Mouse (Mus musculus) megakaryocyte, embryonic 14.5 days (primary cell): ENCODE data around the gene Mydgf. TPM values are rescaled to one million over a fixed set of nuclear protein-coding genes. Genes with fewer than 3 reads are reported as not detected.
A peak's percentile ranks its signal among the peaks of the same experiment; 100 is the strongest.

Source experiments
- H3K27me3 ChIP-seq: replicated peaks from 2 replicates; pipeline ENCODE3; 2012; ENCODE audit warnings: inconsistent platforms
- H3K36me3 ChIP-seq: replicated peaks from 2 replicates; pipeline ENCODE3; 2012; ENCODE audit warnings: low read length, inconsistent platforms, mixed read lengths
- H3K4me1 ChIP-seq: 2 replicates; pipeline ENCODE4 v1.6.1; 2012; ENCODE audit warnings: inconsistent platforms
- H3K4me3 ChIP-seq: replicated peaks from 2 replicates; pipeline ENCODE3; 2012; ENCODE audit warnings: moderate library complexity, mild to moderate bottlenecking, inconsistent platforms
- H3K9me3 ChIP-seq: 2 replicates; pipeline ENCODE4 v1.6.1; 2012; ENCODE audit warnings: inconsistent platforms
- FLI1 ChIP-seq: IDR thresholded peaks from 2 replicates; pipeline ENCODE4 v1.6.1; 2012; ENCODE audit warnings: low read length, inconsistent platforms, mixed read lengths
- GATA1 ChIP-seq: IDR thresholded peaks from 3 replicates; pipeline ENCODE4 v1.6.1; 2012; ENCODE audit warnings: mixed read lengths, low read length, inconsistent platforms, borderline replicate concordance
- polyA plus RNA-seq: library from polyadenylated mRNA; stranded (reverse); fragments of >175 nt; gene quantifications from 2 replicates; pipeline ENCODE4 v1.2.3, GENCODE M21; 2012; ENCODE audit warnings: low replicate concordance; ENCODE audit not compliant: insufficient read depth

Gene Mydgf
- polyA plus RNA-seq, 1 experiment, result 39.8 TPM

DNA sequence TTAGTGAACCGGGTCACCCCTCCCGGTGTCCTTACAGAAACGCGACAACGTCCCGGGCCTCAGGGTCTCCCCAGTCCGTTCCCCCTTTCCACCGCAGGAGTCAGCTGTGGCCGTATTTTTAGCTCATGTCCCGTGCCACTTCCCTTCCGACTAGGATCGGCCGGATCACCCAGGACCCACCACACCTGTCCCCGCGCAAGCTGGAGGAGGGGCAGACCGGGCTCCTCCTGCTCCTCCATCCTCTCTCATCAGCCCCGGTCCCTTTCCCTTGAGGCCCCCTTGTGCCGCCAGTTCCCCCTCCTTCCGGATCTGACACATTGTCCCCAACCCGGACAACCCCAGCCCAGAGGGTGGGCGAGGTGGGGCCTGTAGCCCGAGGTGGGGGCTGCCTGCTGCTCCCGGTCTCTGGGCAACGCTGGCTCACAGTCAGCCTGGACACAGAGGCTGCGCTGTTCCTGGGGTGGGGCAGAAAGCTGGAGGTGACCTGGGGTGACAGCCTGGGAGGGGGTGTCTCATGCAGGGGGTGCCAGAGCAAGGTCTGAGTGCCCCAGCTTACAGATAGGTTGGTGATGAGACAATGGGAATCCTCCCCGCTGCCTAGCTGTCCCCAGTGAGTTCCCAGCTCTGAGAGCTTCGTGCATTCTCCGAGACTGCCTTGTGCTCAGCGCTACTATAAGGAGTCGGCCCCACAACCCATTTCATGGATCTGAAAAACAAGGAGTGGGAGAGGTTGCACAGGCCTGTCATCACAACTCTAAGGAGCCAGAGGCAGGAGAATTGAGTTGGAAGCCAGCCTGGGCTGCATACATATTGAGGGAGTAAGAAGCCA lies 34.7 kb downstream of the Mydgf start:
- H3K27me3 ChIP-seq, result peaks cover 73% of the 10 kb centered on the region
- no peaks in the 10 kb centered on the region for H3K36me3 ChIP-seq
- H3K9me3 ChIP-seq, result no peaks in the 10 kb centered on the region
- H3K4me3 ChIP-seq, result peak overlapping the region; percentile 69
- TF ChIP-seq FLI1 (no peak), GATA1 (no peak)
- peaks cover 70% of the 10 kb centered on the region for H3K4me1 ChIP-seq

DNA sequence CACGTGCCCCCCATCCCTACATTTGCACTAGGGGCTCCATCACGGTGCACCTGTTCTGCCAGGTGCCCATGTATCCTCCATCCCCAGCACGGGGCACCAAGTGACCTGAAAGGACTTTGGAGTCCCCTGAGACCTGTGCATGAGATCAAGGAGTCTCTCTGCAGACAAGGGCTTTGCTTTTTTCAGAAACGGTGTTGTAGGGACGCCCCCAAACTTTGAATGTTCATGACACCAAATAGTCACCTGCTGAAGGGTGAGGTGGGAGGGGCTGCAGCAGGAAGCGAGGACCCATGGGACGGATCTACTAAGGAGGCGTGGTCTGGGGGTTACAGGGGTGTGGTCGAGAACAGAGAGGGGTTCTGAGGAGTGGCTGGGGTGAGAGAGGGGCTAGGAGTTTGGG lies 35.4 kb downstream of the Mydgf start:
- H3K36me3 ChIP-seq, result no peaks in the 10 kb centered on the region
- H3K4me1 ChIP-seq, result peaks cover 70% of the 10 kb centered on the region
- no peaks in the 10 kb centered on the region for H3K9me3 ChIP-seq
- no peak overlapping the region for H3K4me3 ChIP-seq
- H3K27me3 ChIP-seq, result peaks cover 73% of the 10 kb centered on the region
- TF ChIP-seq GATA1 (no peak), FLI1 (no peak)

DNA sequence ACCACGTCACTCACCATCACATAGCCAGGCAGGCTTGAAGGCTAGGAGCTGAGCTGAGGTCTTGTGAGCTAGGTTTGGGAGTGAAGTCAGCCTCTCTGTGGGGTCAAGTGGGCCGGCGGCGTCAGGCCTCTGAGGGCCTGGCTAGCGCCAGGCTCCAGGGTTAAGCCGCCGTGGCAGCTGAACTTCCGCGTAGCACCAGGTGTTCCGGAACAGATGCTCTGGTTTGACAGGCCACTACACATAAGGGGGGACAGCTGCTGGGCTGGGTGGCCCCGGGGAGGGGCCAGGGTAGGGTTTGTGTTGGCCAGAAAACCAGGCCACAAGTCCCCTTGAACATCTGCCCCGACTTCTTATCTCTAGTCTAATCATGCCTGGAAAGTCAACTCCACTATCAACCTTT lies 36.3 kb downstream of the Mydgf start:
- Histone ChIP-seq H3K9me3 (no peaks in the 10 kb centered on the region), H3K4me1 (peaks cover 69% of the 10 kb centered on the region), H3K36me3 (no peaks in the 10 kb centered on the region), H3K27me3 (peaks cover 79% of the 10 kb centered on the region), H3K4me3 (no peak overlapping the region)
- TF ChIP-seq FLI1, result no peak
- no peak for TF ChIP-seq GATA1

DNA sequence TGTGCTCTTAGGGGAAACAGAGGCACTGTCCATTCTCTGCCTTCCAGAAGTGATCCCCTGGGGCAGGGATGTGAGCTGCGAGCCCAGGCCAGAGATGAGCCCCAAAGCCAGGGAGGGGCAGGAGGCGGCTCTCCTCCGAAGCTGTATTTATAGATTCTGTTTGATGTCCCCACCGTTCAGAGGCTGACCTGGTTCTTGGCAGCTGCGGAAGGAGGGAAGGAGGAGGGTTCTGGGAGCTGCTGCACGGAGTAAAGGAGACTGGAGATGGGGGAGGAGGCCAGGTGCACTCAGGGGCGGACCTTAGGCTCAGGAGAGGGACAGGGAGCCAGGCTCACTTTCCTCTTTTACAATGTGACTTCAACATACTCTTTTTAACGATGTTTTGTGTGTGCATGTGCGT lies 37.6 kb downstream of the Mydgf start:
- no peak for TF ChIP-seq GATA1
- TF ChIP-seq FLI1, result no peak
- H3K9me3 ChIP-seq, result no peaks in the 10 kb centered on the region
- H3K27me3 ChIP-seq, result peaks cover 88% of the 10 kb centered on the region
- H3K4me1 ChIP-seq, result peaks cover 73% of the 10 kb centered on the region
- H3K4me3 ChIP-seq, result no peak overlapping the region
- no peaks in the 10 kb centered on the region for H3K36me3 ChIP-seq

DNA sequence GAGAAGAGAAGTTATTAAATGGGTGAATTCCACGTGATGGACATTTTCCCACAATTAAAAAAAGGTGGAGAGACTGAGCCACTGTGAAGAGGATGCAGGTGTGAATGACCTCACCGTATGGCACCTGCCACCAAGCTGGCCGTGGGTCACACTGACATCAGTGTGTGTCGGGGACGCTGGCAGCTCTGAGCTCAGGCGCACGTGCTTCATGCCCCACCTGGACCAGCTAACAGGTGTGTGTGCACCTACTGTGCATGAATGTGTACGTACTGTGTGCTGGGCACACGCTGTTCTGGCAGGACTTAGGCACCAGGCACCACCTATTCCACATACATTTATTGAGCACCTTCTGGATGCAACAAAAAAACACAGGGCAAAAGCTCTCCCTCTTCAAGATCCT lies 39.2 kb downstream of the Mydgf start:
- TF ChIP-seq FLI1 (no peak), GATA1 (no peak)
- Histone ChIP-seq H3K4me1 (peaks cover 73% of the 10 kb centered on the region), H3K9me3 (no peaks in the 10 kb centered on the region), H3K4me3 (peak overlapping the region; percentile 26), H3K36me3 (no peaks in the 10 kb centered on the region), H3K27me3 (peaks cover 100% of the 10 kb centered on the region)

DNA sequence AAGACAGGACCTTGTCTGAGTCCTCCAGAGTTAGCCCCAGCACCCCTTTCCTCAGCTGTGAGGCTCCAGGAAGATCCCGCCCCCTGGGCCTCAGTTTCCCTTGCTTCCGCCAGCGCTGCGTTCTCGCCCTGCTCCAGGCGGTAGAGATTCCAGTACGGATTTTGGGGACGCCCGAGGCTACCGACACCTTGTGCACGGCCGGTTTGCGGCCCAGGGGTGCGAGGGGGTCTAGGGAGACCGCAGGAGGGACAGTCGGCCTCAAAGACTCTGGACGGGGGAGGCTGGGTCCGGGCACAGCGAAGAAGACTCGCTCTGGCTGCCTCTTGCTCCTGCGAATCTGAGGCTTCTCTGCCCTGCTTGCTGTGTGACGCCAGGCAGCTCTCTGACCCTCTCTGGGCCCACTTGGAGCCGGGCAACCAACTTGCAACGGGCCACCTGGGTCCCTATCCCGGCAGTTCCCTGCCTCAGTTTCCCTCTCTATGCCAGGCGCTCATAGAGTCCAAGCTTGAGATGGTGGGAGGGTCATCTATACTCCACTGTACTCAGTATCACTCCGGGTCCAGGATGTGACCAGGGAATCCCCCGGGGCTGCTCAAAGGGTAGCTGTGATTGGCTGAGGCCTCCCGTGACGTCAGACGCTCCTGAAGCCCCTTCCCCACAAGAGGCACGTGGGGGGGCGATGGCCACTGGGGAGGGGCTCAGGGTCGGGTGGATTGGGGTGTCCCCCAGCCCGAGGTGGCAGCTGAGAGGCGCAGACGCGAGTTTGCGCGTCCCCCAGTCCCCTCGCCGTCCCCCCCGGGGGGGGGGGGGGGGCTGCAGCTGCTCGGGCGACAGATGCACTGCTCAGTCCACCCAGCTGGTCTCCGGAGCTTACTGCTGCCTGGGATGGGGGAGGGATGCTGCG lies 41.8 kb downstream of the Mydgf start:
- no peaks in the 10 kb centered on the region for H3K36me3 ChIP-seq
- H3K9me3 ChIP-seq, result no peaks in the 10 kb centered on the region
- TF ChIP-seq GATA1 (no peak), FLI1 (no peak)
- H3K27me3 ChIP-seq, result peaks cover 98% of the 10 kb centered on the region
- H3K4me3 ChIP-seq, result peak overlapping the region; percentile 83
- peaks cover 81% of the 10 kb centered on the region for H3K4me1 ChIP-seq

DNA sequence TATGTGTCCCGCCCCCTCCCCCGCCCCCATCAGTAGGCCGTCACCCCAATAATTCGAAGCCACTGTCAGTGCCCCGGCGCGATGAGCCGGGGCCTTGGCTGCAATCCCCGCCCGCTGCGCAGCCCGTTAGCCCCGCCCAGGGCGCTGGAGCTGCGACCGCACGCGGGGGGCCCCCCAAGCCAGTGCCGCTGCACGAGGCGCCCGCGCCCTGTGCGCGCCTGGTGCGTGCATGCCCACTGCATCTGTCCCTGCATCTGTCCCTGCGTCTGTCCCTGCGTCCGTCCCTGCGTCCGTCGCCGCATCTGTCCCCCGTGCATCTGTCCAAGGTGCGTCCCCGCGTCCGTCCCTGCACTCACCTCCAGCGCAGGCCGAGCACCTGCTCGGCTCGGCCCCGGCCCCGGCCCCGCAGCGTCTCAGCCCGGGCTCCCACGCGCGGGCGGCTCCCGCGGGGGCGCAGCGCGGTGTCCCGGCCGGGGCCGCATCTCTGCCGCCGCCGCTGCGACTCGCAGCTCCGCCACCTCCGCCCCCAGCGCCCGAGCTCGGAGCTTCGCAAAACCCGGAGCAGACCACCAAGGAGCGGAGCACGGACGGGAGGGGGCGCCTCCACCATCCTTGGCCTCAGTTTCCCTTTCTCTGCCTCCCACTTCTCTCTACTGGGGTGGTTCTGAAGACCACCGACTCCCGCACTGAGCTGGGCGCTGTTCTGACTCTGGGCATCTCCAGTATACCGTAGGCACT lies 43.7 kb downstream of the Mydgf start, which contains the start of gene Sema6b:
TSS of gene Sema6b (minus strand) at position 486 of the 738 bp plus-strand sequence.
- H3K27me3 ChIP-seq, result peaks cover 79% of the 10 kb centered on the region
- peaks cover 79% of the 10 kb centered on the region for H3K4me1 ChIP-seq
- H3K4me3 ChIP-seq, result peak within 1 kb of the TSS; percentile 94
- no peaks in the 10 kb centered on the region for H3K36me3 ChIP-seq
- no peaks in the 10 kb centered on the region for H3K9me3 ChIP-seq
- TF ChIP-seq GATA1 (no peak), FLI1 (no peak)

DNA sequence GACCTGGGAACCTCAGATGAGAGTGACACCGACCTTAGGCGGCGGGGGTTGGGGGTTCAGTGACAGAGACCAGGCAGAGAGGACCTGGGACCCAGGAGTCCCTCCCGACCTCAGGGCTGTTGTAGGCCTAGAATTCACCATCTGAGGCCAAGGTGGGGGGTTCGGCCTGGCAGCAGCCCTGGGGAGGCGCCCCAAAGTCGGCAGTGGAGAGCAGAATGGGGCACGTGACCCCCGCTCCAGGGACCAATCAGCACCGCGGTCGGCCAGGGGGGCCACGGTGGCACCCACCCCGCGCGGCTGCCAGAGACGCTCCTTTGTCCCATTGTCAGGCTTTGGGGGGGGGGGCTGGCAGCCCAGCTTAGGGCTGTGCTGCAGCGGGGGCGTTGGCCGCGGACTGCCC lies 44.4 kb downstream of the Mydgf start:
- TF ChIP-seq GATA1, result no peak
- Histone ChIP-seq H3K36me3 (no peaks in the 10 kb centered on the region), H3K4me1 (peaks cover 82% of the 10 kb centered on the region), H3K27me3 (peaks cover 73% of the 10 kb centered on the region), H3K9me3 (no peaks in the 10 kb centered on the region), H3K4me3 (peak overlapping the region; percentile 94)

DNA sequence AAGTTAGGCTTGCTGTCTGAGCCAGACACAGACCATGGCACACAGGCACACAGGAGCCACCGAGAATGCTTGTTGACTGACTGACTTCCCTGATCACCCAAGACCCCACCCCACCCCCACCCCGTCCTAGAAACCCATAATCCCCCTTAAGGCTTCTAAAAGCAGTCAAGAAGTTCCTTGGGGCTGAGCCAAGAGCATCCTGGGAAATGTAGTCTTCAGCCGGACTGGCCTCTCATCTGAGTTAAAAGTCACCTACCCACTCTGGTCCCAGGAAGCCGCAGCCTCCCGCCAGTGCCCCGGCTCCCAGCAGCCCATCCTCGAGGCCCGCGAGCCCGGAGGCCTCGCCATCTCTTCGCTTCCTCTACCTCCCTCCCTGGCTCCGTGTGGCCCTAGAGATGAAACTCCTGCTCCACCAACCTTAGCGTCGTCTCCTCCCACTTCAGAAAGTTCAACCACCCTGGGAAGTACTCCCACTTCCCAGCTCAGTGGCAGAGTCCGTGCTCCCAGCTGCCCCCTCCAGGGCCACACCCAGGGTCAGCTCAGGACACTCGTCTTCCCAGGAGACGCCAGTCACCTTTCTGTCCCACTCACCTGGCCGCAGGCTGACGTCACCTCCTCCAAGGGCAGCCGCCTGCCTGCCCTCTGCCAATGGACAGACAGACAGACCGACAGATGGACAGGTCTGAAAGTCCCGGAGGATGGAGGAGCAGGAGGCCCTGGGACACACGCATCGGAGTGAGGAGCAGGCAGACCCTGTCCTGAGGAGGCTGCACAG lies 45.7 kb downstream of the Mydgf start:
- Histone ChIP-seq H3K27me3 (peaks cover 59% of the 10 kb centered on the region), H3K4me1 (peaks cover 85% of the 10 kb centered on the region)

More for the DNA sequence above, 45.7 kb downstream of the Mydgf start:
- H3K36me3 ChIP-seq, result no peaks in the 10 kb centered on the region
- no peaks in the 10 kb centered on the region for H3K9me3 ChIP-seq
- TF ChIP-seq GATA1, result no peak
- no peak for TF ChIP-seq FLI1
- no peak overlapping the region for H3K4me3 ChIP-seq
